Mouse (Mus musculus): ENCODE data around the gene Calr.

DNA sequence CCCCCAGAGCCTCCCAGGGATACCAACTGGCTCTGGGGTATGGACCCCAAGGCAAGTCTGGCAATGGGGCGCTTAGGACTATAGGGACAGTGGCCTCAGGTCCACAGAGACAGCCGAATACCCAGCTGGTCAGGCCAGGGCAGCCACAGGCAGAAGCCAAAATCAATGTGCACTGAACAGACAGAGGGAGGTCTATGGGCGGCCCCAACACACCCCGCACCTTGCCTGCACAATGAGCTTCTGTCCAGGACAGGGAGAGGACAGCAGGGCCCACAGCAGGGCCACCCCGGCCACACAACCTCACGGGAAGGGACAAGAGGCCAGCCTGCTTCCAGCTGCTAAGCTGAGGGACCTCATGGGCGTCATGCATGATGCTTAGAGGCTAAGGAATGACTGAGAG, 52.2 kb downstream of the Calr start:
- TF ChIP-seq CTCF (IDR thresholded peaks at IDR 0.05), result no peak
- no peak for TF ChIP-seq EP300 (IDR thresholded peaks at IDR 0.05)
